Mouse (Mus musculus) stomach, postnatal 0 days (tissue): Measurements from ENCODE around the gene Ccdc136. TPM values are rescaled to one million over a fixed set of nuclear protein-coding genes. Genes with fewer than 3 reads are reported as not detected.

Experiments used
- ATAC-seq: fragments of 200-750 bp; cut with Nextera tagmentation; 2 replicates; pipeline ENCODE4 v1.8.0; 2017; ENCODE audit not compliant: low FRiP score, low TSS enrichment
- DNase-seq: peaks from one replicate; pipeline ENCODE4 v3.0.0-alpha.2; 2016; ENCODE audit warnings: low spot score
- H3K27ac ChIP-seq: fragments of 300-500 bp; sonication (generic); replicated peaks from 2 replicates; pipeline ENCODE4 v1.5.1; 2014; ENCODE audit warnings: mild to moderate bottlenecking, control low read depth
- H3K27me3 ChIP-seq: fragments of 300-500 bp; sonication (generic); 2 replicates; pipeline ENCODE4 v1.6.1; 2014; ENCODE audit warnings: low read length; ENCODE audit not compliant: control insufficient read depth, insufficient read depth
- H3K36me3 ChIP-seq: fragments of 300-500 bp; sonication (generic); 2 replicates; pipeline ENCODE4 v1.6.1; 2014; ENCODE audit warnings: low read length, mixed read lengths; ENCODE audit not compliant: control insufficient read depth, insufficient read depth
- H3K4me1 ChIP-seq: fragments of 300-500 bp; sonication (generic); replicated peaks from 2 replicates; pipeline ENCODE4 v1.6.1; 2014; ENCODE audit warnings: antibody characterized with exemption; ENCODE audit not compliant: control insufficient read depth, insufficient read depth
- H3K4me2 ChIP-seq: fragments of 300-500 bp; sonication (generic); replicated peaks from 2 replicates; pipeline ENCODE4 v1.6.1; 2014; ENCODE audit warnings: low read depth, mild to moderate bottlenecking, control low read depth, moderate library complexity
- H3K4me3 ChIP-seq: fragments of 300-500 bp; sonication (generic); 2 replicates; pipeline ENCODE4 v1.5.1; 2014; ENCODE audit warnings: low read depth, low read length, control low read depth
- H3K9ac ChIP-seq: fragments of 300-500 bp; sonication (generic); 2 replicates; pipeline ENCODE4 v1.6.1; 2014; ENCODE audit warnings: mild to moderate bottlenecking, low read length, control low read depth, mixed read lengths
- H3K9me3 ChIP-seq: fragments of 300-500 bp; sonication (generic); 2 replicates; pipeline ENCODE4 v1.6.1; 2016; ENCODE audit warnings: low read length; ENCODE audit not compliant: control insufficient read depth
- CTCF ChIP-seq: IDR thresholded peaks from 2 replicates; pipeline ENCODE4 v1.5.1; 2016; ENCODE audit warnings: antibody characterized with exemption, low read depth, mild to moderate bottlenecking, moderate library complexity
- EP300 ChIP-seq: optimal IDR thresholded peaks from 2 replicates; pipeline ENCODE3; 2016; ENCODE audit warnings: antibody characterized with exemption
- WGBS: fragments of 180-500 bp; shearing (Covaris S2); extraction: QIAGEN DNeasy Blood & Tissue Kit; methylation state at CpG from one replicate; pipeline ENCODE4 v1.1.7; 2014; 5-methylcytosine and 5-hydroxymethylcytosine counted together
- microRNA-seq: library from miRNA; unstranded; fragments of <30 nt; microRNA quantifications from one replicate; pipeline ENCODE4, GENCODE M21; 2016
- polyA plus RNA-seq: library from polyadenylated mRNA; unstranded; fragments of >200 nt; fragmentation: Nextera tagmentation; extraction: Ambion mirVana; gene quantifications from 2 replicates; pipeline ENCODE4 v1.2.1, GENCODE M21; 2015

Gene Ccdc136
- polyA plus RNA-seq, 1 experiment from 2014 or later: 12.6 TPM

- WGBS: 70% methylated on average over 3 of the region's 3 CpGs
- no peaks in the 10 kb centered on the region for H3K9me3 ChIP-seq
- ATAC-seq (no peak), DNase-seq (no peak)
- 0 out of 2 replicates have a peak, but pooled peaks cover 3% of the 10 kb centered on the region for H3K4me1 ChIP-seq
- H3K27me3 ChIP-seq: no peaks in the 10 kb centered on the region
- H3K4me2 ChIP-seq: peak overlapping the region; percentile 70
- H3K9ac ChIP-seq: no peak overlapping the region; the same call in 1 of the 2 replicates
- H3K27ac ChIP-seq: no peak overlapping the region
- no peak overlapping the region; the same call in 1 of the 2 replicates for H3K4me3 ChIP-seq
- H3K36me3 ChIP-seq: peaks cover 5% of the 10 kb centered on the region; the same call in 1 of the 2 replicates
- TF ChIP-seq CTCF (no peak), EP300 (no peak)
These were observed 72.7 kb downstream of the Ccdc136 start for GRCm38 (mm10) chr6:29468851-29469250.

GRCm38 (mm10) chr6:29471137-29471536 lies 75.0 kb downstream of the Ccdc136 start, which contains the start of gene Atp6v1fnb:
Atp6v1fnb (plus strand) TSS chr6:29471437.
- Histone ChIP-seq H3K9ac (no peak within 1 kb of the TSS), H3K4me1 (0 out of 2 replicates have a peak, but pooled peaks cover 6% of the 10 kb centered on the region), H3K4me2 (no peak within 1 kb of the TSS), H3K27ac (no peak within 1 kb of the TSS), H3K4me3 (no peak within 1 kb of the TSS), H3K36me3 (peaks cover 5% of the 10 kb centered on the region; the same call in 1 of the 2 replicates), H3K27me3 (no peaks in the 10 kb centered on the region), H3K9me3 (no peaks in the 10 kb centered on the region)
- no peak for ATAC-seq
- TF ChIP-seq CTCF (no peak), EP300 (no peak)
- WGBS: 93% methylated on average over 4 of the region's 4 CpGs
- no peak for DNase-seq

GRCm38 (mm10) chr6:29473941-29474691 lies 78.0 kb downstream of the Ccdc136 start:
- Histone ChIP-seq H3K9ac (peak overlapping the region; percentile 54), H3K4me3 (peak overlapping the region; percentile 39), H3K27me3 (no peaks in the 10 kb centered on the region), H3K27ac (no peak overlapping the region), H3K9me3 (no peaks in the 10 kb centered on the region), H3K4me1 (0 out of 2 replicates have a peak, but pooled peaks cover 3% of the 10 kb centered on the region), H3K36me3 (peaks cover 5% of the 10 kb centered on the region; the same call in 1 of the 2 replicates), H3K4me2 (peak overlapping the region; percentile 71)
- WGBS: 5% methylated on average over 33 of the region's 33 CpGs
- TF ChIP-seq EP300 (no peak), CTCF (no peak)
- ATAC-seq (peak; percentile 93), DNase-seq (peak; percentile 87)

GRCm38 (mm10) chr6:29474736-29475135 lies 78.6 kb downstream of the Ccdc136 start:
- Histone ChIP-seq H3K36me3 (peaks cover 5% of the 10 kb centered on the region; the same call in 1 of the 2 replicates), H3K9ac (no peak overlapping the region), H3K9me3 (no peaks in the 10 kb centered on the region), H3K4me1 (0 out of 2 replicates have a peak, but pooled peaks cover 3% of the 10 kb centered on the region), H3K4me2 (no peak overlapping the region), H3K27me3 (no peaks in the 10 kb centered on the region), H3K4me3 (no peak overlapping the region), H3K27ac (no peak overlapping the region)
- DNase-seq (no peak), ATAC-seq (no peak)
- TF ChIP-seq CTCF (no peak), EP300 (no peak)
- WGBS: 71% methylated on average over 2 of the region's 2 CpGs

Small RNA genes within 50 kb of the gene (microRNA-seq; reads per million reads assigned to microRNA genes)
- gene Gm26220: not detected
- gene Gm44354: not detected

Other genes with a start within 250 kb of the Ccdc136 start
- 10.8 and 11.8 TPM in 2 replicates for gene Rbm28, start 231.3 kb upstream of the Ccdc136 start, polyA plus RNA-seq
- gene Prrt4, start 216.7 kb upstream of the Ccdc136 start, polyA plus RNA-seq: 0.30 and 0.33 TPM in 2 replicates
- 26.9 and 28.0 TPM in 2 replicates for gene Impdh1, start 179.9 kb upstream of the Ccdc136 start, polyA plus RNA-seq
- 29.8 and 34.1 TPM in 2 replicates for gene Hilpda, start 123.8 kb upstream of the Ccdc136 start, polyA plus RNA-seq
- gene Fam71f2, start 116.7 kb upstream of the Ccdc136 start, polyA plus RNA-seq: 0.11 TPM in 1 of 2 replicates, not detected in the other
- gene Fam71f1, start 77.2 kb upstream of the Ccdc136 start, polyA plus RNA-seq: not detected in 2 replicates
- 174 and 205 TPM in 2 replicates for gene Calu, start 48.2 kb upstream of the Ccdc136 start, polyA plus RNA-seq
- 1.9 and 2.1 TPM in 2 replicates for gene Opn1sw, start 7.8 kb upstream of the Ccdc136 start, polyA plus RNA-seq
- gene Flnc, start 36.9 kb downstream of the Ccdc136 start, polyA plus RNA-seq: 5.5 and 5.9 TPM in 2 replicates
- gene Atp6v1f, start 71.4 kb downstream of the Ccdc136 start, polyA plus RNA-seq: 263 and 269 TPM in 2 replicates
- gene Atp6v1fnb, start 75.1 kb downstream of the Ccdc136 start, polyA plus RNA-seq: not detected in 2 replicates
- gene Kcp, start 111.6 kb downstream of the Ccdc136 start, polyA plus RNA-seq: 3.8 and 6.1 TPM in 2 replicates
- 9.3 and 11.5 TPM in 2 replicates for gene Irf5, start 130.3 kb downstream of the Ccdc136 start, polyA plus RNA-seq
- gene Tnpo3, start 213.6 kb downstream of the Ccdc136 start, polyA plus RNA-seq: 33.3 and 33.8 TPM in 2 replicates